Comparison of ENCODE assay signal across 10 mouse cellular contexts in the genomic region with DNA sequence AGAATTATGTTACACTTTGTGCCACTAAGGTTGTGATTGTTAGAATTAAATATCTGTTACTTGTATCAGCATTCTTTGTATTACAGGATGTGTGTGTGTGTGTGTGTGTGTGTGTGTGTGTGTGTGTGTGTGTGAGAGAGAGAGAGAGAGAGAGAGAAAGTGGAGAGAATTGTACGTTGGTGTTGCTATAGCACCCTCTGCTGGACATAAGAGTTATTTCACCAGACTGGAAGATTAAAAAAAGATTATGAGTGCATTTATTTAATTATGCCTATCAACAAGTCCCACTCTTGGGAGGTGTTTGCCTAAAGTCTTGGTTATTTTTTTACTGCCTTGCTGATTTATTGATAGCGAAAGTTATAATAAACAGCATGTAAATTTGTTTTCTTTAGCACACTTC.
DNase-seq lines count a peak whose midpoint lies in the region; ATAC-seq and TF ChIP-seq lines count a peak whose summit lies in the region.
"Had no signal": no experiment of that assay in that cellular context is flagged by ENCODE, and none has a peak within 500 bp of the region (broad histone marks: within the 10 kb centered on the region; RNA-seq: fewer than 3 reads in every experiment).

No protein-coding gene starts in this region.

- no peak for DNase-seq in layer of hippocampus, adult 2 months (ENCODE audit: low spot score in 2 of 2)
- DNase-seq in layer of hippocampus, postnatal 25 days (ENCODE audit: extremely low spot score in 1 of 2, low spot score in 1 of 2), result no peak
- peak; percentile 10 for DNase-seq in T-cell, adult 2 months (ENCODE audit: low spot score)
- peak; percentile 27 for DNase-seq in mesoderm, embryonic 11.5 days (ENCODE audit: low read depth, low spot score)
- no peak for DNase-seq in right cerebral cortex, adult 18-20 months
- DNase-seq in left cerebral cortex, adult 8-10 months (ENCODE audit: low spot score in 2 of 2), result no peak
- DNase-seq: adrenal gland, postnatal 36 days had no signal

- TF ChIP-seq CTCF in layer of hippocampus, adult 2 months (conservative IDR thresholded peaks at IDR 0.05), result peak; percentile 72

- H3K4me3 ChIP-seq in layer of hippocampus, adult 2 months, result no peak overlapping the region
- H3K4me3 ChIP-seq: heart, embryonic 15.5 days; midbrain, embryonic 12.5 days had no signal

- H3K27ac ChIP-seq in layer of hippocampus, adult 2 months, result no peak overlapping the region
- H3K27ac ChIP-seq: heart, embryonic 15.5 days; midbrain, embryonic 12.5 days had no signal

- ATAC-seq in CD4-positive, CD25-positive, alpha-beta regulatory T cell, adult 4 months, result peak; percentile 71

Comparison
In these comparisons a context has a peak if more than half of its experiments do, and no peak if none do; other contexts are left out.
1. DNase-seq: peak in T-cell, adult 2 months (single experiment) and mesoderm, embryonic 11.5 days (single experiment); none in layer of hippocampus, adult 2 months (0 of 2), layer of hippocampus, postnatal 25 days (0 of 2), right cerebral cortex, adult 18-20 months (single experiment) and left cerebral cortex, adult 8-10 months (0 of 2).